Mouse (Mus musculus) heart, postnatal 0 days (tissue): ENCODE data around the gene Boc. TPM values are rescaled to one million over a fixed set of nuclear protein-coding genes. Genes with fewer than 3 reads are reported as not detected.

Source experiments
- ATAC-seq: fragments of 200-750 bp; cut with Nextera tagmentation; 2 replicates; pipeline ENCODE4 v1.8.0; 2017; ENCODE audit warnings: low read depth, moderate number of reproducible peaks, moderate library complexity; ENCODE audit not compliant: insufficient read depth
- DNase-seq: peaks from one replicate; pipeline ENCODE4 v3.0.0-alpha.2; 2016; ENCODE audit warnings: low spot score
- H3K27ac ChIP-seq: fragments of 300-500 bp; sonication (generic); 2 replicates; pipeline ENCODE4 v1.5.1; 2014; ENCODE audit warnings: low read depth, mild to moderate bottlenecking
- H3K27me3 ChIP-seq: fragments of 300-500 bp; sonication (generic); 2 replicates; pipeline ENCODE4 v1.6.1; 2014; ENCODE audit warnings: low read length, mixed read lengths; ENCODE audit not compliant: control insufficient read depth, insufficient read depth
- H3K36me3 ChIP-seq: fragments of 300-500 bp; sonication (generic); replicated peaks from 2 replicates; pipeline ENCODE4 v1.6.1; 2014; ENCODE audit warnings: low read length, mixed read lengths; ENCODE audit not compliant: control insufficient read depth, insufficient read depth
- H3K4me1 ChIP-seq: fragments of 300-500 bp; sonication (generic); 2 replicates; pipeline ENCODE4 v1.6.1; 2014; ENCODE audit warnings: antibody characterized with exemption; ENCODE audit not compliant: control insufficient read depth, insufficient read depth
- H3K4me2 ChIP-seq: fragments of 300-500 bp; sonication (generic); 2 replicates; pipeline ENCODE4 v1.6.1; 2014; ENCODE audit warnings: low read depth, mild to moderate bottlenecking, low read length, moderate library complexity
- H3K4me3 ChIP-seq: fragments of 300-500 bp; sonication (generic); 2 replicates; pipeline ENCODE4 v1.5.1; 2014; ENCODE audit warnings: low read depth, low read length
- H3K9ac ChIP-seq: fragments of 300-500 bp; sonication (generic); replicated peaks from 2 replicates; pipeline ENCODE4 v1.6.1; 2014; ENCODE audit warnings: low read depth, low read length, mixed read lengths
- H3K9me3 ChIP-seq: fragments of 300-500 bp; sonication (generic); replicated peaks from 2 replicates; pipeline ENCODE4 v1.6.1; 2016; ENCODE audit warnings: low read length; ENCODE audit not compliant: control insufficient read depth
- CTCF ChIP-seq: IDR thresholded peaks from 2 replicates; pipeline ENCODE4 v1.5.1; 2016; ENCODE audit warnings: antibody characterized with exemption, control low read depth, low read depth
- EP300 ChIP-seq: IDR thresholded peaks from 2 replicates; pipeline ENCODE4 v1.6.1; 2016; ENCODE audit warnings: antibody characterized with exemption, low read depth
- WGBS: fragments of 180-500 bp; shearing (Covaris S2); extraction: QIAGEN DNeasy Blood & Tissue Kit; methylation state at CpG from one replicate; pipeline ENCODE4 v1.1.7; 2014; 5-methylcytosine and 5-hydroxymethylcytosine counted together
- polyA plus RNA-seq: library from polyadenylated mRNA; unstranded; fragments of >200 nt; fragmentation: Nextera tagmentation; extraction: Ambion mirVana; gene quantifications from 2 replicates; pipeline ENCODE4 v1.2.1, GENCODE M21; 2015
- total RNA-seq: library from RNA; depleted of rRNA; stranded (reverse); fragments of >200 nt; gene quantifications from 2 replicates; pipeline ENCODE4 v1.2.3, GENCODE M21; 2014; ENCODE audit warnings: low replicate concordance

Gene Boc
- total and polyA plus RNA-seq, 2 experiments from 2014 or later: 2.6 to 9.8 TPM

DNA sequence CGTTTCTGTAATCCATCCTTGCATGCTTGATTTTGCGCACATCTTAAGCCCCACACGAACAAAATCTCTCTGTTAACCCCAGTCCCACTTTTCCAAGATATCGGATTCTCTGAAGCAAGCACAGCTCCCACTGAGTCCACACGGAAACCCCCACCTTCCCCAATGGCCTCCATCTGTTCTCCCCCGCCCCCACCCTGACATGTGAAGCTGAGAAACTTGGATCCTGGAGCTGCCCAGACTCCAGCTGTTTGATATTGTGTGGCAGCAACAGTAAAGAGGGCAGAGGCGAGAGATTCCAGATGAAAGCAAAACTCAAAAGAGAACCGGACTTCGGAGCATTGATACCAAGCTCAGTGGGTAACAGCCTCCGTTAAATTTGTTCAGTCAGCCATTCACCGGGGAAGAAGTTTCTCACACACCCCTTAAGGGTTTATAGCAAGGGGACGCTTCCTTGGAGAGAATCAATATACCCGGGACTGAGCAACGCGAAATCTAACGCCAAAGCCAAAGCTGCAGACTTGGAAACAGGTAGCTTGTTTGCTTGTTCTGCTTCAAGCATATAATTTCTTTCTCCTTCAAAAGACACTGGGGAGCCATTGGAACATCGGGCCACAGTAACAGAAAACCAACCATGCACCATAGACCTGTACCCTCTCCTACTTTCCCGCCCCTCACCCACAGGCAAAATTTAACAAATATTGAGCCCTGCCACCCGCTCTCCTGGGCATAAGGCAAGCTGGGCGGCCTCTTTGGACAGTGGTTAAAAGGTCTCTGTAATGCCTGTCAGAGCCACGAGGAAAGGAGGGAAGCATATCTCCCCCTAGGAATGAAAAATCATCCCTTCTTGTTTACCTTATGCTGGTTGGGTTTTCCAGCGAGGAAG is 6.9 kb upstream of the Boc start:
- H3K36me3 ChIP-seq: no peaks in the 10 kb centered on the region
- no peak for TF ChIP-seq EP300
- TF ChIP-seq CTCF: no peak
- no peaks in the 10 kb centered on the region for H3K9me3 ChIP-seq
- H3K4me2 ChIP-seq: no peak overlapping the region
- H3K9ac ChIP-seq: no peak overlapping the region
- no peak for ATAC-seq
- no peak overlapping the region for H3K4me3 ChIP-seq
- H3K4me1 ChIP-seq: no peaks in the 10 kb centered on the region
- H3K27me3 ChIP-seq: no peaks in the 10 kb centered on the region
- WGBS: 54% methylated on average over 22 of the region's 22 CpGs
- no peak for DNase-seq
- H3K27ac ChIP-seq: no peak overlapping the region

DNA sequence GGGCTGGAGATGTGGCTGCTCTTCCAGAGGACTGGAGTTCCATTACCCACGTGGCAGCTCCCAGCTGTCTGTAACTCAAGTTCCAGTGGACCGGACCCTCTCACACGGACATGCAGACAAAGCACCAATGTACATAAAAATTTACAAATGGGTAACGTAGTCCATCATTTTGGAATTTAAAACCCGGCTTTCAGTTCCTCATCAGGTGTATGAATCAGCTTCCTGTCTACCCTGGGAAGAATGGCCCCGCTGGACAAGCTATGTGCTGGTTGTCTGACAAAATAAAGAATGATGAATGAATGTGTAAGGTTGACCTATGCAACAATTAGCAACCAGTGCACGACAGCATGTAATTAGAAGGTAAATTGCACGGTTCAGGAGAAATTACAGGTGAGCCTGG is 5.7 kb upstream of the Boc start:
- no peak overlapping the region for H3K4me3 ChIP-seq
- H3K9ac ChIP-seq: no peak overlapping the region
- 74% methylated on average over 8 of the region's 8 CpGs for WGBS
- H3K9me3 ChIP-seq: no peaks in the 10 kb centered on the region
- no peak overlapping the region for H3K4me2 ChIP-seq
- H3K27ac ChIP-seq: no peak overlapping the region
- no peaks in the 10 kb centered on the region for H3K36me3 ChIP-seq
- DNase-seq (no peak), ATAC-seq (no peak)
- TF ChIP-seq EP300 (no peak), CTCF (no peak)
- H3K27me3 ChIP-seq: no peaks in the 10 kb centered on the region
- no peaks in the 10 kb centered on the region for H3K4me1 ChIP-seq

- no peak for ATAC-seq
- H3K4me3 ChIP-seq: no peak overlapping the region
- H3K9ac ChIP-seq: no peak overlapping the region
- no peak overlapping the region for H3K27ac ChIP-seq
- no peak for DNase-seq
- 65% methylated on average over 3 of the region's 3 CpGs for WGBS
- no peaks in the 10 kb centered on the region for H3K27me3 ChIP-seq
- H3K36me3 ChIP-seq: no peaks in the 10 kb centered on the region
- peaks cover 5% of the 10 kb centered on the region; the same call in 1 of the 2 replicates for H3K4me1 ChIP-seq
- no peaks in the 10 kb centered on the region for H3K9me3 ChIP-seq
- H3K4me2 ChIP-seq: no peak overlapping the region
- TF ChIP-seq CTCF (no peak), EP300 (no peak)
These were observed 3.4 kb upstream of the Boc start for GRCm38 (mm10) chr16:44562061-44562460.

- 55% methylated on average over 1 of the region's 1 CpGs for WGBS
- ATAC-seq (no peak), DNase-seq (no peak)
- no peaks in the 10 kb centered on the region for H3K27me3 ChIP-seq
- H3K4me3 ChIP-seq: no peak overlapping the region
- no peak overlapping the region for H3K4me2 ChIP-seq
- no peak overlapping the region for H3K27ac ChIP-seq
- H3K9me3 ChIP-seq: no peaks in the 10 kb centered on the region
- no peak overlapping the region for H3K9ac ChIP-seq
- no peaks in the 10 kb centered on the region for H3K36me3 ChIP-seq
- TF ChIP-seq EP300 (no peak), CTCF (no peak)
- H3K4me1 ChIP-seq: peaks cover 5% of the 10 kb centered on the region; the same call in 1 of the 2 replicates
These were observed 1.5 kb upstream of the Boc start for GRCm38 (mm10) chr16:44560214-44560613.

- no peaks in the 10 kb centered on the region for H3K36me3 ChIP-seq
- no peak for ATAC-seq
- no peak overlapping the region for H3K27ac ChIP-seq
- peaks cover 5% of the 10 kb centered on the region; the same call in 1 of the 2 replicates for H3K4me1 ChIP-seq
- H3K9me3 ChIP-seq: no peaks in the 10 kb centered on the region
- peak overlapping the region; percentile 70 for H3K4me2 ChIP-seq
- DNase-seq: no peak
- 26% methylated on average over 5 of the region's 5 CpGs for WGBS
- TF ChIP-seq EP300: no peak
- H3K27me3 ChIP-seq: no peaks in the 10 kb centered on the region
- peak overlapping the region; percentile 57 for H3K4me3 ChIP-seq
- H3K9ac ChIP-seq: no peak overlapping the region
These were observed 616 bp upstream of the Boc start for GRCm38 (mm10) chr16:44559330-44559695.
